ENCODE assay signal across 7 mouse cellular contexts in the genomic region with DNA sequence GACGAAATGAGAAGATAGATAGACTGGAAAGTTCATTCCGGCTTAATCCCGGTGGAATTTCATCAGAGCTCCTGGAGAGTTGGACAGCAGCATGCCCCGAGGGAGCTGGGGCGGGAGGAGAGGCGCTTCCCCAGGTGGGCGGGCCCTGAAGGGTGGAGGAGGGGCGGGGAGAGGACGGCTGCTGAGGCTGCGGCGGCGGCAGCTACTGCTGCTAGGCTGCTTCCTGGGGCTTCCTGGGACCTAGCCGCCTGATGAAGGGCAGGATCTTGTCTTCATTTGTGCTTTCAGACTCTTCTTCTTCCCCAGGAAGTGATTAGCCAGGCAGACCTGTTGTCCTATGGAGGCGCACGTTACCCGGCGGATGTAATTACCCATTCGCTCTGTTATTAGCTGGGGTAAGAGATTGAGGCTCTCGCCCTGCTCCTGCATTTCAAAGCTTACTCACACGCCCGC.
DNase-seq lines count a peak whose midpoint lies in the region; ATAC-seq and TF ChIP-seq lines count a peak whose summit lies in the region.

No protein-coding gene starts in this region.

- H3K4me2 ChIP-seq in forebrain, embryonic 15.5 days (replicated peaks) = peak overlapping the region; percentile 44
- peak overlapping the region; percentile 50 for H3K4me2 ChIP-seq in hindbrain, embryonic 11.5 days (replicated peaks; ENCODE audit: low read depth, low read length)
- peak overlapping the region; percentile 62 for H3K4me2 ChIP-seq in limb, embryonic 12.5 days
- peak overlapping the region; percentile 52 for H3K4me2 ChIP-seq in midbrain, embryonic 13.5 days (replicated peaks)

- H3K4me3 ChIP-seq in ES-Bruce4 (ENCODE audit: low read depth, low read length) = peak overlapping the region; percentile 66
- peak overlapping the region; percentile 31 for H3K4me3 ChIP-seq in forebrain, embryonic 15.5 days
- peak overlapping the region; percentile 21 for H3K4me3 ChIP-seq in hindbrain, embryonic 11.5 days (ENCODE audit: low read depth, low read length)
- H3K4me3 ChIP-seq in limb, embryonic 12.5 days (replicated peaks) = peak overlapping the region; percentile 39
- H3K4me3 ChIP-seq in midbrain, embryonic 13.5 days (replicated peaks) = peak overlapping the region; percentile 26

- no peak for TF ChIP-seq POLR2A in ES-Bruce4 (IDR thresholded peaks at IDR 0.05; ENCODE audit: insufficient read depth, low read length)

- H3K9me3 ChIP-seq in ES-Bruce4 (replicated peaks; ENCODE audit: control insufficient read depth, insufficient read depth, low read length, poor library complexity, severe bottlenecking) = no peaks in the 10 kb centered on the region
- H3K9me3 ChIP-seq in forebrain, embryonic 15.5 days = no peaks in the 10 kb centered on the region
- H3K9me3 ChIP-seq in hindbrain, embryonic 11.5 days (ENCODE audit: control insufficient read depth, low read length) = no peaks in the 10 kb centered on the region
- no peaks in the 10 kb centered on the region; the same call in 1 of the 2 replicates for H3K9me3 ChIP-seq in limb, embryonic 12.5 days
- no peaks in the 10 kb centered on the region; the same call in 1 of the 2 replicates for H3K9me3 ChIP-seq in midbrain, embryonic 13.5 days

- WGBS in forebrain, embryonic 15.5 days = under 1% methylated on average over 21 of the region's 21 CpGs
- under 1% methylated on average over 21 of the region's 21 CpGs for WGBS in hindbrain, embryonic 11.5 days
- WGBS in limb, embryonic 12.5 days = under 1% methylated on average over 21 of the region's 21 CpGs
- WGBS in midbrain, embryonic 13.5 days = under 1% methylated on average over 20 of the region's 21 CpGs

- H3K36me3 ChIP-seq in ES-Bruce4 (ENCODE audit: control insufficient read depth, insufficient read depth, low read length, poor library complexity, severe bottlenecking) = no peaks in the 10 kb centered on the region
- no peaks in the 10 kb centered on the region for H3K36me3 ChIP-seq in forebrain, embryonic 15.5 days
- H3K36me3 ChIP-seq in hindbrain, embryonic 11.5 days (ENCODE audit: control insufficient read depth, insufficient read depth, low read length) = no peaks in the 10 kb centered on the region
- no peaks in the 10 kb centered on the region for H3K36me3 ChIP-seq in limb, embryonic 12.5 days
- no peaks in the 10 kb centered on the region for H3K36me3 ChIP-seq in midbrain, embryonic 13.5 days

- no peak overlapping the region for H3K9ac ChIP-seq in ES-Bruce4 (ENCODE audit: low read depth, poor library complexity, severe bottlenecking)
- peak overlapping the region; percentile 34 for H3K9ac ChIP-seq in forebrain, embryonic 15.5 days (replicated peaks)
- H3K9ac ChIP-seq in hindbrain, embryonic 11.5 days (ENCODE audit: low read depth, low read length) = peak overlapping the region; percentile 25; the same call in 1 of the 2 replicates
- no peak overlapping the region; the same call in 1 of the 2 replicates for H3K9ac ChIP-seq in limb, embryonic 12.5 days (replicated peaks)
- peak overlapping the region; percentile 47; the same call in 1 of the 2 replicates for H3K9ac ChIP-seq in midbrain, embryonic 13.5 days (replicated peaks)

- H3K27ac ChIP-seq in ES-Bruce4 (ENCODE audit: insufficient read depth, low read length) = peak overlapping the region; percentile 83
- peak overlapping the region; percentile 89 for H3K27ac ChIP-seq in forebrain, embryonic 15.5 days (replicated peaks)
- peak overlapping the region; percentile 42 for H3K27ac ChIP-seq in hindbrain, embryonic 11.5 days (ENCODE audit: low read depth, low read length)
- no peak overlapping the region for H3K27ac ChIP-seq in limb, embryonic 12.5 days
- peak overlapping the region; percentile 70 for H3K27ac ChIP-seq in midbrain, embryonic 13.5 days

- no peak for TF ChIP-seq CTCF in ES-Bruce4 (IDR thresholded peaks at IDR 0.05; ENCODE audit: low read depth, low read length)

- H3K4me1 ChIP-seq in ES-Bruce4 (ENCODE audit: control insufficient read depth, insufficient read depth, low read length) = peaks cover 10% of the 10 kb centered on the region
- peaks cover 42% of the 10 kb centered on the region for H3K4me1 ChIP-seq in forebrain, embryonic 15.5 days
- peaks cover 11% of the 10 kb centered on the region for H3K4me1 ChIP-seq in hindbrain, embryonic 11.5 days (replicated peaks; ENCODE audit: control insufficient read depth, insufficient read depth, low read length)
- H3K4me1 ChIP-seq in limb, embryonic 12.5 days (replicated peaks) = peaks cover 61% of the 10 kb centered on the region
- peaks cover 56% of the 10 kb centered on the region for H3K4me1 ChIP-seq in midbrain, embryonic 13.5 days (replicated peaks)

- DNase-seq in WW6 (ENCODE audit: low read depth, low spot score) = peak; percentile 81
- DNase-seq in hindbrain, embryonic 11.5 days (ENCODE audit: low spot score) = peak; percentile 56
- DNase-seq in thymus, postnatal 4 days = peak; percentile 62

- peak; percentile 49 for ATAC-seq in forebrain, embryonic 15.5 days (replicated peaks)
- ATAC-seq in hindbrain, embryonic 11.5 days (ENCODE audit: low FRiP score) = no peak
- no peak for ATAC-seq in limb, embryonic 12.5 days (ENCODE audit: insufficient number of reproducible peaks, insufficient read depth, low FRiP score, low TSS enrichment, low read depth)
- 0 out of 2 replicates have a peak, but pooled peaks have one; percentile 44 for ATAC-seq in midbrain, embryonic 13.5 days

- TF ChIP-seq EP300 in ES-Bruce4 (IDR thresholded peaks at IDR 0.05; ENCODE audit: insufficient read depth, low read depth, low read length) = peak; percentile 76; the same call in 1 of the 2 replicates

- no peaks in the 10 kb centered on the region for H3K27me3 ChIP-seq in ES-Bruce4 (ENCODE audit: control insufficient read depth, insufficient read depth, low read length, poor library complexity, severe bottlenecking)
- peaks cover 8% of the 10 kb centered on the region; the same call in 1 of the 2 replicates for H3K27me3 ChIP-seq in forebrain, embryonic 15.5 days
- H3K27me3 ChIP-seq in hindbrain, embryonic 11.5 days (ENCODE audit: control insufficient read depth, insufficient read depth, low read length) = peaks cover 6% of the 10 kb centered on the region
- peaks cover 48% of the 10 kb centered on the region for H3K27me3 ChIP-seq in limb, embryonic 12.5 days
- H3K27me3 ChIP-seq in midbrain, embryonic 13.5 days = peaks cover 16% of the 10 kb centered on the region

Comparison
In these comparisons a context has a peak if more than half of its experiments do, and no peak if none do; other contexts are left out.
1. H3K9ac ChIP-seq: peak in forebrain, embryonic 15.5 days (single experiment), hindbrain, embryonic 11.5 days (single experiment) and midbrain, embryonic 13.5 days (single experiment); none in ES-Bruce4 (single experiment) and limb, embryonic 12.5 days (single experiment).
2. ATAC-seq: peak in forebrain, embryonic 15.5 days (single experiment) and midbrain, embryonic 13.5 days (single experiment); none in hindbrain, embryonic 11.5 days (single experiment) and limb, embryonic 12.5 days (single experiment).
3. Peak in every context shown above with its lines, with median percentiles within 50 percentile points of each other: H3K4me3 ChIP-seq, DNase-seq and H3K4me2 ChIP-seq.